Mouse (Mus musculus): ENCODE results near the gene Hmgcs2. TPM values are rescaled to one million over a fixed set of nuclear protein-coding genes. Genes with fewer than 3 reads are reported as not detected.

The Hmgcs2 gene
- total and polyA plus RNA-seq, 3 experiments, result not detected

GRCm38 (mm10) chr3:98322209-98322608 is 42.0 kb downstream of the Hmgcs2 start:
- Histone ChIP-seq H3K4me3 (replicated peaks in 1 of 3; ENCODE audit: low read depth in 2 of 3, low read length in 2 of 3, poor library complexity in 1 of 3) (no peak overlapping the region), H3K9ac (ENCODE audit: insufficient read depth, low read depth) (no peak overlapping the region), H3K9me3 (replicated peaks; ENCODE audit: low read length) (no peaks in the 10 kb centered on the region), H3K4me1 (ENCODE audit: control insufficient read depth in 1 of 2, insufficient read depth in 2 of 2) (0 out of 4 replicates have a peak, but pooled peaks cover 0 to 5% of the 10 kb centered on the region in 2 experiments), H3K79me2 (replicated peaks; ENCODE audit: control insufficient read depth, extremely low read depth, insufficient read depth, poor library complexity, severe bottlenecking) (no peaks in the 10 kb centered on the region; the same call in 1 of the 2 replicates), H3K4me2 (ENCODE audit: insufficient read depth, low read depth, poor library complexity, severe bottlenecking) (no peak overlapping the region), H3K27ac (ENCODE audit: insufficient read depth, low read depth) (no peak overlapping the region), H3K36me3 (replicated peaks in 1 of 2; ENCODE audit: control insufficient read depth in 1 of 2, insufficient read depth in 1 of 2, low read length in 1 of 2) (peaks cover 93 to 96% of the 10 kb centered on the region in 2 experiments), H3K27me3 (replicated peaks) (no peaks in the 10 kb centered on the region)
- in situ Hi-C loops (cut with MboI; ENCODE audit: low pct_ligation_motif_present, low pct_unique_long_range_greater_than_20kb, low sequenced_read_pairs) (no loop called here), dilution Hi-C loops (cut with MboI; ENCODE audit: extremely low pct_ligation_motif_present, extremely low pct_unique_long_range_greater_than_20kb, low sequenced_read_pairs) (no loop called here)
- DNase-seq (ENCODE audit: extremely low read depth), result no peak
- TF ChIP-seq RAD21 (IDR thresholded peaks at IDR 0.05; ENCODE audit: low read depth, low read length), result no peak
- TF ChIP-seq ZC3H11A (IDR thresholded peaks at IDR 0.05; ENCODE audit: low read depth, low read length), result no peak
- no peak for TF ChIP-seq ZNF384 (IDR thresholded peaks at IDR 0.05; ENCODE audit: low read depth, low read length)
- TF ChIP-seq UBTF (IDR thresholded peaks at IDR 0.05; ENCODE audit: low read depth, low read length), result no peak
- TF ChIP-seq MEF2A (IDR thresholded peaks at IDR 0.05; ENCODE audit: borderline replicate concordance, low read depth, low read length), result no peak
- no peak for TF ChIP-seq JUND (conservative IDR thresholded peaks at IDR 0.05; ENCODE audit: low read depth, low read length)
- TF ChIP-seq GABPA (IDR thresholded peaks at IDR 0.05; ENCODE audit: insufficient replicate concordance, low read depth, low read length), result no peak
- TF ChIP-seq ETS1 (conservative IDR thresholded peaks at IDR 0.05; ENCODE audit: low read depth, low read length), result no peak
- TF ChIP-seq SMC3 (IDR thresholded peaks at IDR 0.05; ENCODE audit: low read depth, low read length), result no peak
- TF ChIP-seq NRF1 (IDR thresholded peaks at IDR 0.05; ENCODE audit: low read depth, low read length), result no peak
- TF ChIP-seq ZMIZ1 (IDR thresholded peaks at IDR 0.05; ENCODE audit: low read depth, low read length), result no peak

DNA sequence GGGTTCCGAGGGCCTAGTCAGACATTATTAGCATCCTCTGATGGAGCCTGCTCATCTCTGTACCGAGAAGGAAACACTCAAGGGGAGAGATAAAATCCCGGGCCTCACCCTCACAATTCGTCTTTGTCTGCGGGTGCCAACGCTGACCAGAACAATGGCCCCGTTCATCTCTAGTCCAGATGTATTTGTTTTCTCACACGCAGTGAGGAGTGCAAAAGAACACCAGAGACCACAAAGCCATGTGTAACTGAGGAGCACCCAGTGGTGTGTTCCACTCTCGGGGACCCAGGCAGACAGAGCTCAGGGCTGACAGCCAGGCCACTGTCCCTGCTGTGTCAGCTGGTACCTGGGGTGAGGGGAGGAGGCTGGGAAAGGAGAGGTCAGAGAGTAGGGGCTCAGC is 44.0 kb downstream of the Hmgcs2 start:
- Histone ChIP-seq H3K4me2 (ENCODE audit: insufficient read depth, low read depth, poor library complexity, severe bottlenecking) (no peak overlapping the region), H3K4me3 (replicated peaks in 1 of 3; ENCODE audit: low read depth in 2 of 3, low read length in 2 of 3, poor library complexity in 1 of 3) (no peak overlapping the region), H3K79me2 (replicated peaks; ENCODE audit: control insufficient read depth, extremely low read depth, insufficient read depth, poor library complexity, severe bottlenecking) (no peaks in the 10 kb centered on the region; the same call in 1 of the 2 replicates), H3K27me3 (replicated peaks) (no peaks in the 10 kb centered on the region), H3K9me3 (replicated peaks; ENCODE audit: low read length) (no peaks in the 10 kb centered on the region), H3K27ac (ENCODE audit: insufficient read depth, low read depth) (no peak overlapping the region), H3K4me1 (ENCODE audit: control insufficient read depth in 1 of 2, insufficient read depth in 2 of 2) (0 out of 4 replicates have a peak, but pooled peaks cover 0 to 5% of the 10 kb centered on the region in 2 experiments), H3K9ac (ENCODE audit: insufficient read depth, low read depth) (no peak overlapping the region), H3K36me3 (replicated peaks in 1 of 2; ENCODE audit: control insufficient read depth in 1 of 2, insufficient read depth in 1 of 2, low read length in 1 of 2) (peaks cover 93 to 96% of the 10 kb centered on the region in 2 experiments)
- no peak for TF ChIP-seq IRF4 (IDR thresholded peaks at IDR 0.05; ENCODE audit: low read depth, low read length)
- TF ChIP-seq CTCF (conservative IDR thresholded peaks at IDR 0.05 in 1 of 2, IDR thresholded peaks at IDR 0.05 in 1 of 2; ENCODE audit: low read depth in 2 of 2, low read length in 2 of 2), result no peak
- TF ChIP-seq TCF12 (IDR thresholded peaks at IDR 0.05; ENCODE audit: low read depth, low read length), result no peak
- TF ChIP-seq PAX5 (IDR thresholded peaks at IDR 0.05; ENCODE audit: low read length), result no peak
- TF ChIP-seq CHD1 (IDR thresholded peaks at IDR 0.05; ENCODE audit: low read depth, low read length), result no peak
- TF ChIP-seq EP300 (IDR thresholded peaks at IDR 0.05; ENCODE audit: low read length), result no peak
- TF ChIP-seq NELFE (IDR thresholded peaks at IDR 0.05; ENCODE audit: low read depth, low read length), result no peak
- TF ChIP-seq SMC3 (IDR thresholded peaks at IDR 0.05; ENCODE audit: low read depth, low read length), result no peak
- no peak for TF ChIP-seq POLR2AphosphoS2 (IDR thresholded peaks at IDR 0.05; ENCODE audit: low read depth, low read length)
- no peak for TF ChIP-seq MYC (IDR thresholded peaks at IDR 0.05; ENCODE audit: low read depth, low read length)
- no peak for TF ChIP-seq ZMIZ1 (IDR thresholded peaks at IDR 0.05; ENCODE audit: low read depth, low read length)
- no peak for TF ChIP-seq NRF1 (IDR thresholded peaks at IDR 0.05; ENCODE audit: low read depth, low read length)
- TF ChIP-seq BHLHE40 (IDR thresholded peaks at IDR 0.05; ENCODE audit: low read depth, low read length), result no peak
- no peak for TF ChIP-seq MEF2A (IDR thresholded peaks at IDR 0.05; ENCODE audit: borderline replicate concordance, low read depth, low read length)
- dilution Hi-C loops (cut with MboI; ENCODE audit: extremely low pct_ligation_motif_present, extremely low pct_unique_long_range_greater_than_20kb, low sequenced_read_pairs) (no loop called here), in situ Hi-C loops (cut with MboI; ENCODE audit: low pct_ligation_motif_present, low pct_unique_long_range_greater_than_20kb, low sequenced_read_pairs) (no loop called here)
- no peak for DNase-seq (ENCODE audit: extremely low read depth)

All from CH12.LX (cell line).